Mouse (Mus musculus) naive thymus-derived CD4-positive, alpha-beta T cell, adult 2 months (primary cell): ENCODE results near the gene Gm28043.

Experiments used
- DNase-seq: peaks from one replicate; pipeline ENCODE4 v3.0.0-alpha.2; 2011; ENCODE audit warnings: low read depth

Gm28043 gene

DNA sequence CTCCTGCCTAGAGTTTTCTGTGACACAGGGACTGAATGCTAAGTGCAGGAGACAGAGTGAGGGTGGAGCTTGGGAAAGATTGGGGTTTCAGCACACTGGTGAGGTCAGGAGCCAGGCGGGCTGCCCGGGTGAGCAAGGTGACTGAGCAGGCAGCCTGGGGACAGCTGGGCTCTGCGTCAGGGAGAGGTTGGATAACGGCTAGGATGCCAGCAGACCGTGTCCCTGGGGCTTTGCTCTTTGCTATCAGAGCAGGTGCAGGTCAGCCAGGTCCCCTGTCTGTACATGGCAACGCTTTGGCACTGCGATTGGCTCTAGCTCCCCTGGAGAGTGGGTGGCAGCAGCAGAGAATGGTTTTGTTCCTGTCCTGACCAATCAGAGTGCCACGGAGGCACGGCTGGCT, 12.6 kb downstream of the Gm28043 start:
- DNase-seq = no peak

DNA sequence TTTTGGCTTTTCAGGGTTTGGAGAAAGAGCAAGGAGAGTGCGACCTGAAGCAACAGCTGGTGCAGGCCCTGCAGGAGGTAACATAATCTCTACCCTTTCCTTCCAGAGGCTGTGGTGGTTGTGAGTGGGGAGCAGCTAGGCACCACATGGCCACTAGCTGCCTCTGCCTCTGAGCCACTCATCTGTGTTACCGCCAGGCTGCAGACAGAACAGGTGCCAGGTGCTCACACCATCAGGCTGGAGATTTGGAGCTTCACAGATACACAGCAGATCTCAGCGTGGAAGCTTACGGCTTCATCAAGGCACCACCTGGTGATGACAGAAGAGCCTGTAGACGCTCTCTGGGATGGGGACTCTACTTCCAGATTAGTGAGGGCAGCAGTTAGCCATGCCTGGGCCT, 14.3 kb downstream of the Gm28043 start:
- no peak for DNase-seq

DNA sequence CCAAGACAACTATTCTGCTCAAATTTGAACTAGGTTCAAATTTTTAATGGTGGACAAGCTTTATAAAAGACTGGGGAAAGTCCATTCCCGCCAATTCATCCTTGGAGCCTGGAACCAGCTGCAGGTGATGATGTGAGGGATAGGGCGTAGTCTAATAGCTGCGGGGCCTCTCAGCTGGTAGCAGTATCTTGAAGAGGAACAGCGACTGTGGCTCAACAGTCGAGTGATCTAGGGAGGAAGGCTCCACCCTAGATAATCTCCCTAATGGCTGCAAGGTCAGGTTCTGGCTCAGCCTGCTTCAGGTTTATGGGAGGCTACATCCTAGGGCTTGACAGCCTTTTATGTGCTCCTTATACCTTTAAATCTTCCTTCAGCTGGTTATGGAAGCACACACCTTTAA, 14.9 kb downstream of the Gm28043 start:
- no peak for DNase-seq

DNA sequence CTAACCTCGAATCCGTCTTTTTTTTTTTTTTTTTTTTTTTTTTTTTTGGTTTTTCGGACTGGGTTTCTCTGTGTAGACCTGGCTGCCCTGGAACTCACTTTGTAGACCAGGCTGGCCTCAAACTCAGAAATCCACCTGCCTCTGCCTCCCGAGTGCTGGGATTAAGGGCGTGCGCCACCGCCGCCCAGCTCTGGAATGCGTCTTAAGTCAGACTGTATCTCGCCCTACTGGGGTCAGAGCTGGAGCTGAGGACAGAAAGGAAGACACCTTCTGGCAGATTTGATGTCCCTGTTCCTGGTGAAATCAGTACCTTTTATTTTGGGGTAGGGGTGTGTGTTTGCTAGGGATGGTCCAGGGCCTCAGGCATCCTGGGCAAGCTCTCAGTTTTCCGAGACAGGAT, 17.6 kb downstream of the Gm28043 start:
- no peak for DNase-seq

DNA sequence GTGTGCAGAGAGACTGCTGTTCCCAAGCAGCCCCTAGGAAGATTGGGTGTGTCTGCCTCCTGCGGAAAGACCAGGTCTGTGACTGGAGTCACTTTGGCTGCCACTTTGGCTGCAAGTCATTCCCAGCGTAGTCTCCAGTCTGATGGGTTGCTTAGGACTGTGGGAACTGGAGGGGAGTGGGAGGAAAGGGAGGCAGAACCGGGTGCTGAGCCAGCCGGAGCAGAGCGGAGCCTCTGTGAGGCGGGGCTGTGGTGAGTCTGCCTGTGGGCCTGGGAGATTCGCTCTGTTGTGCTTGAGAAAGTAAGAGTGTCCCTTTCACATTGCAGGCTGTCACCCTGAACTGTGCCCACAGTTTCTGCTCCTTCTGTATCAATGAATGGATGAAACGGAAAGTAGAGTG, 20.8 kb downstream of the Gm28043 start:
- no peak for DNase-seq

DNA sequence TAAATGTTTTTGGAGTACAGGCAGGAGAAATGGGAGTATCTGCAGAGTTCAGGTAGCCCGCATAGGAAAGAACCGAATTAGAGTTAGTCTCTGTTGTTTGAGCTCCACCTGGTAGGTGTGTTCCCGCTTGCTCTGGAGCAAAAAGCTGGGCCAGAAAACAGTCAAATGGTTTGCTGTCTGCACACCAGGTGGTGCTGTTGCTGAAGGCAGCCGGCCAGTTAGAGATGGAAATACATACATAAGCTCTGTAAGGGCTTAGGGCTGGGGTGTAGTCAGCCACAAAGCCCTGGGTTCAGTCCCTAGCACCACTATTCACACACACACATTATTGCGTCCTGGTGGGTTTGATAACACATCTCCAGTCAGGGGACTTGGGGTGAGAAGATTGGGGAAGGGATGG, 21.4 kb downstream of the Gm28043 start:
- DNase-seq = no peak

DNA sequence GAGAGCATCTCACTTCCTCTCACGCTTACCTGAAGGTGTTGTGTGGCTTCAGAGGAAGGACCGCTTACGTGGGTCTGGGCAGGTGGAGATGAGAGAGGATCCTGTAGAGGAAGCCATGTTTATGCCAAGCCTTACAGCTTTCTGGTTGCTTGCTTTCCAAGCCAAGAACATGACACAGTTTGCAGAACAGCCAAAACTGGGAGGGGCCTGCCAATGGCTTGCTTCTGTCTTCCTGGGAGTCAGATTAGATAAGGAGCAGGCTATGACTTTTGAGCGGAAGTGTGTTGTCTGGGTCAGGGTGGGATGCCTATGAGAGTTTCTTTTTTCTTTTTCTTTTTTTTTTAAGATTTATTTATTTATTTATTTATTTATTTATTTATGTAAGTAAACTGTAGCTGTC, 22.7 kb downstream of the Gm28043 start:
- no peak for DNase-seq

DNA sequence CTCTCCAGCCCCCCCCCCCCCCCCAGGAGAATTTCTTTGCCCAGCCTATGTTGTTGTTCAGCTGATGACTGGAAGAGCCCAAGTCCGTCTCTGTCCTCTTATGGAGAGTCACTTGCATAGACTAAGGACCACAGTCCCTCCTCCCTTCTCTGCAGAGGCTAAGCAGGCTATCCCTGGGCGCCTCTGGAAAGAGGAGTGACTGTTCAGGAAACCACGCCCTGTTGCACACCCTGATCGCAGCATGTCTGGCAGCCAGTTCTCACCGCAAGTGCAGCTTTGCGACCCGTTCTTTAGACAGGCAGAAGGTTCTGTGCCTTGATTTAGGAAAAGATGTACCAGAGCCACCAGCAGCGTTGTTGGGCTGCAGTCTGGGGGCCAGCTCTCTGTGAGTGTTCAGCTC, 23.2 kb downstream of the Gm28043 start:
- no peak for DNase-seq

DNA sequence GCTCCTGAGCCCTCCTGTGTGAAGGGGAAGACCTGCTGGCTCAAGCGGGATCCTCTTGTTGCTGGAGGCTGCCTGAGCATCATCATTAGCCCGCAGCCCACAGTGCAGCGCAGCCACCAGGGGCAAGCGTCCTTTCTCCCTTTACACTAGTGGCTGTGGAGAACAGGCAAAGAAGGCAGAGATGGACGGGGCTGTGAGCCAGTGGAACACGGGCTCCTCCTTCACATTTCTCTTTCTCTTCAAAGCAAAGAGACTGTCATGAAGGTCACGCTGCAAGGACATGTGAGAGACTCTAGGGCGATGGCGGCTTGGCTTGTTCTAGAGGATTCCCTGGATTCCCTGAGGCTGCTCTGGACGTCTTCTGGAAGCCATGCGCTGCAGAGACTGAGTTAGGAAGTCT, 26.3 kb downstream of the Gm28043 start:
- DNase-seq = no peak

DNA sequence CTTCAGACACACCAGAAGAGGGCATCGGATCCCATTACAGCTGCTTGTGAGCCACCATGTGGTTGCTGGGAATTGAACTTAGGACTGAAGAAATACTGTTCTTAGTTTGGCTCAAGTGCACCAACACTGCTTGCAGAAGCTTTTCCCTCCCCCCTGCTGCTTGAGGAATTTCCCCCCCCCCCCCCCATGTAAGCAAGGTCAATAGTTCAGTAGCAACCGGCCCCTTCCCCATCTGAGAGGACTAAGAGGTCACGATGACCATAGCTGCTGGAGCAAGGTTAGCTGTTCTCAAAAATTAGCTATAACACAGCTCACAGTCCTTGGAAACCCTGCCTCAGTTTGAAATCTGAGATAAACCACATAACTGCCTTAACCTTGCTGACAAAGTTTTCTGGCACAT, 27.5 kb downstream of the Gm28043 start:
- DNase-seq = no peak

DNA sequence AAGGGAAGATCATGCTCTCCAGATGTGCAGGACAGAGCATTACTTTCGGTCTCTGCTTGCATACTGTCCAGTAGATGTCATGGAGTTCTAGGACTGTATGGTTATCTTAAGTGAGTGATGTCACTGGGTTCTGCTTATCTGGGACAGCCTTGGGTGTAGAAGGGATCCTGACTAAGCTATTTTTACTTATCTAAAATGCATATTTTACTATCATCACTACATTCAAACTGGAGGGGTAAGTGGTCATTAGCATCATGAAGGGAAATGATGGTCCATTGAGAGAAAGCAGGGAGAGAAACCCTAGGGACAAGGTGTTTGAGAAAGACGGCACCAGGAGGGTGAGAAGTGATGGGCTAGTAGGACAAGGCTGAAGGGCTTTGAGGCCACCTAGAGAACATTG, 43.6 kb downstream of the Gm28043 start:
- DNase-seq = no peak

DNA sequence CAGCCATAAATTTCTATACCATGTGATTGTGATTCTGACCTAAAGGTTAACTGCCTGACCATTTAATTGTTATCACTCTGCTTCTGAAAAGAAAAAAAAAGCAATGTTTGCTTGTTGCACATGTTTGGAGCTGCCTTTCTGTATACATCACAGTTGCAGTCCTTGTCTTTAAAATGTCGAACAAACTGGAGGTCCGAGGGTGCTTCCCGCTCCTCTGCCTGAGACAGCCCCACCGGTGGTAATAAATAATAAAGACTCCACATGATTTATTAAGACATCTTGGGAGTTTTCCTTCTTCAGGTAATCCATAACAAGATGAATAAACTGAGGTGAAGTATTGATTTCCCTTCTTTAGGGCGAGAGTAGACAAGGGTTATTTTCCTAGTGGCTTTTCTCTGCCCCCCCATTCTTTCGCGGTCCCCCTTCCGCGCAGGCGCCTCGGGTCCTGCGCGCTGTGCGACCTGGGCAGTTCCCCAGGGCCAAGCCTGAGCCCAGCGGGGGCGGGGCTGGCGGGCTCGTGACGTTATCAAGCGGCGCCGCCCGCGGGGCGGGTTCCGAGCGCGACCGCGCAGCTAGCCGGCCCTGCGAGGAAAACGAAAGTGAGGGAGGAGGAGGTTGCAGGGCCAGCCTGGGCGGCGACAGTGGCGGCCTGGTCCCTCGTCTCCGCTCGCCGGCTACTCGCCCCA, 45.5 kb downstream of the Gm28043 start, which contains the start of gene Cmtr1:
Cmtr1 (plus strand) TSS at position 520 of the 686 bp plus-strand sequence.
- DNase-seq = peak; percentile 94

DNA sequence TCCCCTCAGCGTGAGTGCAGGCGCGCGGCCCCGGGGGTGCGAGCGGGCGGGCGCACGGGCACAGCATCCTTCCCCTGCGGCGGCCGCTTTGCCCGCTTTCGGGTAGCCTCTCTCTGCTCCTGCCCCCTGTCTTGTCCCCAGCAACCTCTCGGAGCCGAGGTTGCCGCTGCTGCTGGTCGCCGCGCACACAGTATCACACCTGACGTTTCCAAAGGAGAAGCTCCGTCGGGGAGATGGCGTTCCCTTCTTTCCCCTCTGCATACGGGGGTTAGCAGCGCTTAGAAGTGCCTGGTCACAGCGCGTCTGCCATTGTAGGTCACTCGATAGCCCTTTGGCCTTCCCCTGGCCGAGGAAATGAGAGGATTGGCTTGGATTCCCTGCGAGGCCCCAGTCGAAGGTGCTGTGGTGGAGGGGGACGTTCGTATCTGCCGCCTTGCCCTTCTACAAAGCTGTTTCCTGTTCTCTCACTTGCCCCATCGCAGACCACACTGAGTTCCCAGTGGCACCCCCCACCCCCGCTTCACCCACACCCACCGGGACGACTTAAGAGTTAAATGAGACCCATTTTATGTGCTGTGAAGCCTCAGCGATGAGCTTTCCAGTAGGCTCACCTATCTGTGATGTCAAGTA, 46.2 kb downstream of the Gm28043 start:
- DNase-seq = peak; percentile 59

DNA sequence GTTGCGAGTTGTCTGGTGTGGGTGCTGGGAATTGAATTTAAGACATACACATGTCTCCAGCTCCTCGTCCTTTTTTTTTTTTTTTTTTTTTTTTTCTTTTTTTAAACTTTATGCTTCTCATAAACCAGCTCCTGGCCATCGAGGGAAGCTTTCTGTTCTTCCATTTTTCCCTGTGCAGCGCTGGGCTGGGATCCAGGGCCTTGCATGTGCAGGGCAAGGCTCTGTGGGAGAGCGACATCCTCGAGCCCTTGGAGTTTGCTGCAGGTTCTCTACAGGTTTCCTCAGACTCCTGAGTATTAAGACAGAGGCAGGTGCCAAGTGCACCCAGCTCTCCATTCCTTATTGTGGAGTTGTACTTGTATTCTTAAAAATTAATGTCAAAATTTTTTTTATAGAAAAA, 47.5 kb downstream of the Gm28043 start:
- no peak for DNase-seq

DNA sequence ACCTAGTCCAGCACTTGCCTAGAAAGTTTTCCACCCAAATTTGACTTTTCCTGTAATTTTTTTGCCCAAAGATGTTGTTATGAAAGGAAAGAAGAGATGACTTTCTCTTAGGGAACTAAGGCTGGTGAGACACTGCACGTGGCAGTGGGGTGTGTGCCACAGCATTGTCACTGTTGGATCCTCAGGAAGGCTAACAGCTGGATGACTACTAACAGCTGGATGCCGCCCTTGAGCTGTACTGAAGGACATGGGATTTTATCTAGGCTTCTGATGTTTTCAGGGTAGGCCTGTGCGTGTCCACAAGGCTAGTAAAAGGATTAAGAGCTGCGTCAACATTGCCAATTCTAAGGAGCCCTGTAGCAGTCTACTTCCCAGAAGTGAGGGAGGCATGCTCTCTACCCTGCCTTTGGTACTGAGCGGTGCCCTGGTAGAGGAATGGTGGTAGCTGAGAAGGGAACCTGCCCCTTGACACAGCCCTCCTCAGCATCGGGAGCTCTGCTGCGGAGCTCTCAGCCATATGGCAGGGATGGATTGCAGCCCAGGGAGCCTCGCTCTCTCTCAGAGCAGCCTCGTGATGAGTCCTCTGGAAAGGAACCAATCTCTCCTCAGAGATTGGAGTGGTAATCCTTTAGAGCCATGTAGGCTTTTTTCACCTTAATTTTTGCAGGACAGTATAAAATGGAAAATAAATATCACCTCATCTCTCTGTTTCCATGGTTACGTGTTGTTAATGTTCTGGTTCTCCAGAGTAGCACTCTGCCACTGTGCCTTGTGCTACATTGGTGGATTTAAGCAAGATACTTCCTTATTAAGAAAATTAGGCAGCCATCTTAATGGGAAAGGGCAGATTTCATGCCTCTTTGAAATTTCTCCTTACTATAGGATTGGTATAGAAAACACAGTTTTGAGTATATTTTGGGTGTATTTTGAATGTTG, 53.6 kb downstream of the Gm28043 start:
- DNase-seq = no peak

DNA sequence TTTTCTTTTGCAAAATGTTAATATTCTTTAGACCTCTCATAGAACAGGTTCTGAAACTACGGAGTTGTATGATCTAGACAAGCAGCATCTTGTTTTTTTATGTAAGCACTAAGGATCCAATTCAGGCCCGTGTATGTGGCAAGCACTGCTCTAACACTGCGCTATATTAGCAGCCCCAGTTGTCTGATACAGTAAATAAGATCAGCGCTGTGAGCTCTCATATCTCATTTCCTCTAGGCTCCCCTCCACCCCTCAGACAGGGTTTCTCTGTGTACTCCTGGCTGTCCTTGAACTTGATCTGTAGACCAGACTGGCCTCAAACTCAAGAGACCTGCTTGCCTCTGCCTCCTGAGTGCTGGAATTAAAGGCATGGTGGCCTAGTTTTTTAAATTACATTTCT, 54.4 kb downstream of the Gm28043 start:
- no peak for DNase-seq

DNA sequence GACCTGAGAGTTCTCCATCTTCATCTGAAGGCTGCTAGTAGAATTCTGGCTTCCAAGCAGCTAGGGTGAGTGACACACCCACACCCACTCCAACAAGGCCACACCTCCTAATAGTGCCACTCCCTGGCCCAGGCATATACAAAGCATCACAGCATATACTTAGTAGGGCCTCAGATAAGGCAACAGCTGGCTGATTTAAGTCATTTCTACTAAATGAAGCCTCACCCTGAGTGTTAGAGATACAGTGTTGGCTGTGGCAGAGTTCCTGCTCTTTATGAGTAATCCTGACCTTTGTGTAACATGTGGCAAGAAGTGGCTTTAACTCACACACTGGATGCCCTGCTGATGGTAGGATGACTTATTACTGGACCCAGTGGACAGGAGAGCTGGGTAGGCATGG, 55.3 kb downstream of the Gm28043 start:
- no peak for DNase-seq

DNA sequence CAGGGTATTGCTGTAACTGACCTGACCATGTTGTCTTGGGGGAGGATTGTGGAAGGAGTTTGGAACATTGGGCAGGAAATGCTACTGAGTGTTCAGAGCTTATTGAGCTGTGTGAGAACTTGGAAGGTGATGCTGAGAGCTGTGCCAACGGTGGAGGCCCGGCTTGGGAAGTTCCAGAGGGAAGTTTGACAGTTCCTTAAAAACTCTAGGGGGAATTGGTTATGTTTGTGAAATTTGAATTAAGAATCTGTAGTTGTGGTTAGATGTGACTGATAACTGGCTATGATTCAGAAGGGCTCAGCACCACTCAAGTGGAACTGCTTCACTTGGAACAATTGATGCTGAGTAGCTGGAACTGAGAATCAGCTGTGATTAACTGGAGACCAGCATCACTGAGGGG, 56.3 kb downstream of the Gm28043 start:
- no peak for DNase-seq

DNA sequence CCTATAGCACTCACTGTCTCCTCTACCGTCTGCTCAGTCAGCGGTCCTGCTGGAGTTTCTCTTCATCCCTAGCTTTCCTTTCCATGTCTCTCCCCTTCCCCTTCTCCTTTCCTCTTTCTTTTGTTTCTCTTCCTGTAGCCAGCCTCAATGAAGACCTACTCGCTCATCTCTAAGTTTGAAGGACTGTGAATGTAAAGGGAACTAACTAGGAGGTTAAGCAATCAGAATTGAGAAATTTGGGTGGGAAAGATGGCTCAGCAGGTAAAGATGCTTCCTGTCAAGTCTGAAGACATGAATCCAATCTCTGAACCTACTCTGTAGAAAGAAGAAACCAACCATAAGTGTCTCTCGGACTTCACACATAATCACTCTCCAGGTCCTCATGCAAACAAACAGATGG, 58.6 kb downstream of the Gm28043 start:
- no peak for DNase-seq

DNA sequence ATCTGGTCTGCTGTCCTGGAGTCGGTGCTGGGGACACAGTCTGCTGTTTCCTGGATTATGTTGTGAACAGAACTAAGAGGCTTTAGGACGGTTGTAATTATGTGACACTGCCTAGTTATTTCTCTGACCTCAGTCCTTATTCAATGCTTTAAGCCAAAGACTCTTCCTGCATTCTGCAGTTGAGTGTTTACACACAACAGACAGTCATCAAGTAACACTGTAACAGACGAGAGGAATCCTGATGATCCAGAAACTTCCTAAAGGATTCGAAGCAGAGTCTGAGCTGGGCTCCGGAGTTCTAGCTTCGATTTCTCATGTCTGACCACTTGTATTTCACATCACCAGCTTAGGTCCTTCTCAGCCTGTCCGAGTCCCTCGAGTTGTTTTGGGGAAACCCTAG, 63.9 kb downstream of the Gm28043 start:
- DNase-seq = no peak

DNA sequence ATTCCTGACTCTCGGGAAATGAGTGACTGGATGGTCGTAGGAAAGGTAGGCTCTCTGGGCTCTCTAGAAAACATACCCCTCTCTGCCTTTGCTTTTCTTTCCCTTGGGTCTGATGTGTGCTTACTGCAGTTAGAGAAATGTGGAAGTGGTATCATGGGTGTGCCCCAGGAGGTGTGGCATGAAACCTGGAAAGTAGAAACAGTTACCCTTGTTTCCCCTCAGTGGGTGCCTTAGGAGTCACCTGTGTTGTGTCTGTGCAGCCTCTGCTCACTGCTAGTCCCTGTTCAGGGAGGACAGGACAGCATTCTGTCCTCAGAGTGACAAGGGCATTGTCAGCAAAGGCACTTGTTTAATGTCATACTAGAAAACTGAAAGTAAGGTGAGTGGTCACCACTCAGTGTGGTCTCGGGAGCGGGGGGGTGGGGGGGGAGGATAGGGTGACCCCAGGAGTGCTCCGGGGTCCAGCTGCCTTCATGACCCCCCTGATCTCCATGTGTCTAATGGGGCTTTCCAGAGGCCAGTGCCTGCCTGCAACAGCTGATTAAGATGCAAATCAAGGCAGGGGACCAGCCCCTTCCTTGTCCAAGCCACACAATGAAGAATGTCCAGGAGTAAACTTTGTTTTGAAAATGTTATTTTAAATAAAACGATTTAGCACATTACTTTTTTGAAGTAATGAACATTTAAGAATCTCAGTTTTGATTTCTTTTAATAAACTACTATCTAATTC, 64.5 kb downstream of the Gm28043 start:
- DNase-seq = no peak

DNA sequence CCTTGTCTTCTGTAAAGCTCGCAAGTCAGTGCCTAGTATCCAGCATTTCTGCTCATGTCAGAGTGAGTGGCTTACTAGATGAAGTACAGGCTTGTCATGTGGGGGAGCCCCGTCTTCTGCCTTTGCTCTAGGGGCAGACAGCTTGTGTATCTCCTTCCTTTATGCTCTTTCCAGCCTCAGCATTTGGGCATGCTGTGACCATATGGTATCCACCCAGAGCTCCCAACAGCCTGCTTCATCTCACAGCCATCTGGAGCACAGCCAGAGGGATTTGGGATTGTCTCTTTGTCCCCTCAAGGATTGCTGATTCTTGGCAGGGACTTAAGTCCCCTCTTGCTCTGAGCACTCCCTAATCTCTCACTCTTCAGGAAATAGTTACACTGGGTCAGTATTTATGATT, 65.5 kb downstream of the Gm28043 start:
- no peak for DNase-seq
